Mouse (Mus musculus): ENCODE results near the gene Wrap73. TPM values are rescaled to one million over a fixed set of nuclear protein-coding genes. Genes with fewer than 3 reads are reported as not detected.

Wrap73 gene
- polyA plus RNA-seq, 1 experiment from 2014 or later, result 32.7 TPM

Other genes with a start within 250 kb of the Wrap73 start
- 71.8 and 72.4 TPM in 2 replicates for gene A430005L14Rik, start 185.1 kb upstream of the Wrap73 start, polyA plus RNA-seq (2015; fragmentation: Nextera tagmentation; extraction: Ambion mirVana)
- gene Dffb, start 167.2 kb upstream of the Wrap73 start, polyA plus RNA-seq (2015; fragmentation: Nextera tagmentation; extraction: Ambion mirVana), result 11.5 and 13.8 TPM in 2 replicates
- gene Cep104, start 167.2 kb upstream of the Wrap73 start, polyA plus RNA-seq (2015; fragmentation: Nextera tagmentation; extraction: Ambion mirVana), result 14.1 and 15.8 TPM in 2 replicates
- 20.9 and 23.5 TPM in 2 replicates for gene Lrrc47, start 130.6 kb upstream of the Wrap73 start, polyA plus RNA-seq (2015; fragmentation: Nextera tagmentation; extraction: Ambion mirVana)
- gene Smim1, start 116.1 kb upstream of the Wrap73 start, polyA plus RNA-seq (2015; fragmentation: Nextera tagmentation; extraction: Ambion mirVana), result 62.3 and 73.8 TPM in 2 replicates
- gene Ccdc27, start 99.7 kb upstream of the Wrap73 start, polyA plus RNA-seq (2015; fragmentation: Nextera tagmentation; extraction: Ambion mirVana), result 0.14 TPM in 1 of 2 replicates, not detected in the other
- gene Trp73, start 2.2 kb upstream of the Wrap73 start, polyA plus RNA-seq (2015; fragmentation: Nextera tagmentation; extraction: Ambion mirVana), result 0.39 and 0.58 TPM in 2 replicates
- gene Tprgl, start 18.3 kb downstream of the Wrap73 start, polyA plus RNA-seq (2015; fragmentation: Nextera tagmentation; extraction: Ambion mirVana), result 122 and 124 TPM in 2 replicates
- 19.9 and 20.9 TPM in 2 replicates for gene Megf6, start 28.4 kb downstream of the Wrap73 start, polyA plus RNA-seq (2015; fragmentation: Nextera tagmentation; extraction: Ambion mirVana)
- 35.9 and 44.0 TPM in 2 replicates for gene Arhgef16, start 159.3 kb downstream of the Wrap73 start, polyA plus RNA-seq (2015; fragmentation: Nextera tagmentation; extraction: Ambion mirVana)
- not detected in 2 replicates for gene B230104I21Rik, start 193.8 kb downstream of the Wrap73 start, polyA plus RNA-seq (2015; fragmentation: Nextera tagmentation; extraction: Ambion mirVana)